Mouse (Mus musculus) hindbrain, embryonic 13.5 days (tissue): Measurements from ENCODE around the gene Hist2h2ac. TPM values are rescaled to one million over a fixed set of nuclear protein-coding genes. Genes with fewer than 3 reads are reported as not detected.

Experiments used
- ATAC-seq: fragments of 200-750 bp; cut with Nextera tagmentation; 2 replicates; pipeline ENCODE4 v1.8.0; 2017; ENCODE audit warnings: moderate TSS enrichment; ENCODE audit not compliant: low FRiP score
- H3K27ac ChIP-seq: fragments of 300-500 bp; sonication (generic); 2 replicates; pipeline ENCODE4 v1.5.1; 2015; ENCODE audit warnings: inconsistent platforms, mild to moderate bottlenecking, moderate library complexity
- H3K27me3 ChIP-seq: fragments of 300-500 bp; sonication (generic); 2 replicates; pipeline ENCODE4 v1.6.1; 2015; ENCODE audit warnings: mild to moderate bottlenecking, inconsistent platforms
- H3K36me3 ChIP-seq: fragments of 300-500 bp; sonication (generic); 2 replicates; pipeline ENCODE4 v1.6.1; 2015; ENCODE audit warnings: mild to moderate bottlenecking, inconsistent platforms
- H3K4me1 ChIP-seq: fragments of 300-500 bp; sonication (generic); replicated peaks from 2 replicates; pipeline ENCODE4 v1.6.1; 2015; ENCODE audit warnings: inconsistent platforms
- H3K4me2 ChIP-seq: fragments of 300-500 bp; sonication (generic); 2 replicates; pipeline ENCODE4 v1.6.1; 2015; ENCODE audit warnings: inconsistent platforms, mild to moderate bottlenecking, moderate library complexity
- H3K4me3 ChIP-seq: fragments of 300-500 bp; sonication (generic); 2 replicates; pipeline ENCODE4 v1.5.1; 2015; ENCODE audit warnings: mild to moderate bottlenecking, inconsistent platforms
- H3K9ac ChIP-seq: fragments of 300-500 bp; sonication (generic); 2 replicates; pipeline ENCODE4 v1.6.1; 2015; ENCODE audit warnings: mild to moderate bottlenecking, inconsistent platforms
- H3K9me3 ChIP-seq: fragments of 300-500 bp; sonication (generic); 2 replicates; pipeline ENCODE4 v1.6.1; 2016; ENCODE audit warnings: inconsistent platforms
- WGBS: fragments of 180-500 bp; shearing (Covaris S2); methylation state at CpG from one replicate; pipeline ENCODE4 v1.1.7; 2015; 5-methylcytosine and 5-hydroxymethylcytosine counted together
- microRNA-seq: library from miRNA; unstranded; fragments of <30 nt; microRNA quantifications from one replicate; pipeline ENCODE4, GENCODE M21; 2016
- polyA plus RNA-seq: library from polyadenylated mRNA; unstranded; fragments of >200 nt; fragmentation: Nextera tagmentation; extraction: Ambion mirVana; gene quantifications from 2 replicates; pipeline ENCODE4 v1.2.1, GENCODE M21; 2015

The Hist2h2ac gene
- polyA plus RNA-seq, 1 experiment from 2014 or later, result 3.1 TPM

DNA sequence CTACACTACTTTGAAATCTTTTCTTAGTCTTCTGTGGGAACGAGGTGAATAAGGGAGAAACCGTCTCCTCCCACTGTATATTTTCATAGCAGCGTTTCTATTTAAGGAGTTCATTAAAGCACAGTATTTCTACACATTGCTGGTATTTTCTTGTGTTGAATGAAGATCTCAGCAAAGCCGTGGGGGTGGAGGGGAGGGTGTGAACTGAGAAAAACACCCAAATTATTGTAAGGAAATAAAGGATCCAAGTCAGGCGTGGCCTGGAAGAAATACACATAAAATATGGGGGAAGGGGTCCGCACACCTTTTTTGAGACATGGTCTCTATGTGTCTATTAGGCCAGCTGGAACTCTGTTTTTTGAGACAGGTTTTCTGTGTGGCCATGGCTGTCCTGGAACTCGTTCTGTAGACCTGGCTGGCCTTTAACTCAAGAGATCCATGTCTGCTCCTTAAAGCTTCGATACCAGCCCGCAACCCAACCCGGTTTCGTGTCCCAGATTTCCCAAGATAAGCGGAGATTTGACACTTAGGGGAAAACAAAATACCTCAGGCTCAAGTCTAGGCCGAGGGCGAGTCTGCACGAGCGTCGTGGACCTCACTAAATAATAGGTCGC is 49.0 kb downstream of the Hist2h2ac start:
- ATAC-seq, result peak; percentile 22
- Histone ChIP-seq H3K4me3 (peak overlapping the region; percentile 92), H3K27me3 (no peaks in the 10 kb centered on the region), H3K36me3 (peaks cover 30% of the 10 kb centered on the region), H3K4me1 (peaks cover 42% of the 10 kb centered on the region), H3K9me3 (no peaks in the 10 kb centered on the region), H3K4me2 (peak overlapping the region; percentile 99), H3K9ac (peak overlapping the region; percentile 91), H3K27ac (peak overlapping the region; percentile 97)
- 25% methylated on average over 18 of the region's 18 CpGs for WGBS

DNA sequence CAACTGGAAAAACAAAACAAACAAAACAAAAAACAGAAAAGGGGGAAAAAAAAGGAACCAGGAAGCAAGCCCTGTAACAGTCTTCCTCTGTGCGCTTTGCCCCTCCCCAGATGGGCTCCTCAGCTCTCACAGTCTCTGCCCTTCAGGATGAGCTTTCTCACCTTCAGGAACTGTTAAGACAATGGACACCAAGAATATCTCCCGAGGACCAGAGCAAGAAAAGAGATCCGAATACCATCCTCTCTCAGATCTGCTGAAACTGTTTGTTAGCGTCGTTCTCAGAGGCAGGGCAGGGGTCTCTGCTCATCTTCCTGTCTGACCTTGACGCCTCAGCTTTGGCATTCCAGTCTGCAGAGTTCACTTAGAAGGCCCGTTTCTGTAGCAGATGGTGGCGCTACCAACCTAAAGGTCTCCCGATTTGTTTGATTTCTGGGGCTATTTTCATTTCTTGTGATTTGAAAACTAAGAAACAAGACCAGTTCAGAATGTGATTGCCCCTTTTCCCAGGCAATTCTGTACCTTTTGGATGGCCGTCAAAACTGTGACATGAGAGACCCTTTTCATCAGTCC is 49.6 kb downstream of the Hist2h2ac start:
- Histone ChIP-seq H3K4me3 (peak overlapping the region; percentile 92), H3K36me3 (peaks cover 24% of the 10 kb centered on the region), H3K4me1 (peaks cover 42% of the 10 kb centered on the region), H3K9me3 (no peaks in the 10 kb centered on the region), H3K9ac (peak overlapping the region; percentile 91), H3K4me2 (peak overlapping the region; percentile 99), H3K27me3 (no peaks in the 10 kb centered on the region), H3K27ac (peak overlapping the region; percentile 97)
- 70% methylated on average over 10 of the region's 10 CpGs for WGBS
- no peak for ATAC-seq

Small RNA genes lying within 50 kb of the gene (microRNA-seq; reads per million reads assigned to microRNA genes)
- gene Gm44492 (not detected), gene Gm47311 (not detected), gene Gm47313 (not detected)

Other genes starting within 250 kb of the Hist2h2ac start
- gene Plekho1, start 224.9 kb downstream of the Hist2h2ac start, polyA plus RNA-seq, result 59.5 and 65.4 TPM in 2 replicates
- 62.9 and 64.0 TPM in 2 replicates for gene Vps45, start 162.4 kb downstream of the Hist2h2ac start, polyA plus RNA-seq
- 11.0 and 13.6 TPM in 2 replicates for gene Otud7b, start 116.4 kb downstream of the Hist2h2ac start, polyA plus RNA-seq
- gene Mtmr11, start 58.9 kb downstream of the Hist2h2ac start, polyA plus RNA-seq, result 11.5 and 12.8 TPM in 2 replicates
- gene Sf3b4, start 48.5 kb downstream of the Hist2h2ac start, polyA plus RNA-seq, result 149 and 151 TPM in 2 replicates
- gene Sv2a, start 39.7 kb downstream of the Hist2h2ac start, polyA plus RNA-seq, result 84.0 and 88.7 TPM in 2 replicates
- 64.0 and 65.6 TPM in 2 replicates for gene Bola1, start 1.2 kb downstream of the Hist2h2ac start, polyA plus RNA-seq
- 1.0 TPM in 1 of 2 replicates, not detected in the other for gene Hist2h2ab, start 1.0 kb downstream of the Hist2h2ac start, polyA plus RNA-seq
- 4.3 TPM in 2 replicates for gene Hist2h2be, start 239 bp upstream of the Hist2h2ac start, polyA plus RNA-seq
- 4.1 and 5.3 TPM in 2 replicates for gene Hist2h3c2, start 18.2 kb upstream of the Hist2h2ac start, polyA plus RNA-seq
- 64.9 and 67.2 TPM in 2 replicates for gene Hist2h2aa2, start 19.4 kb upstream of the Hist2h2ac start, polyA plus RNA-seq
- 15.6 and 29.2 TPM in 2 replicates for gene Hist2h2aa1, start 24.6 kb upstream of the Hist2h2ac start, polyA plus RNA-seq
- 0.62 TPM in 1 of 2 replicates, not detected in the other for gene Hist2h3c1, start 25.8 kb upstream of the Hist2h2ac start, polyA plus RNA-seq
- gene Hist2h4, start 42.4 kb upstream of the Hist2h2ac start, polyA plus RNA-seq, result 5.2 and 6.1 TPM in 2 replicates
- gene Hist2h3b, start 47.8 kb upstream of the Hist2h2ac start, polyA plus RNA-seq, result 19.6 and 22.4 TPM in 2 replicates
- 2.7 and 3.4 TPM in 2 replicates for gene Hist2h2bb, start 48.9 kb upstream of the Hist2h2ac start, polyA plus RNA-seq
- gene Fcgr1, start 73.1 kb upstream of the Hist2h2ac start, polyA plus RNA-seq, result 1.5 and 1.7 TPM in 2 replicates
- gene BC107364, start 231.4 kb upstream of the Hist2h2ac start, polyA plus RNA-seq, result not detected in 2 replicates